Mouse (Mus musculus) liver, adult 2 months (tissue): ENCODE data around the gene Tssk1. TPM values are rescaled to one million over a fixed set of nuclear protein-coding genes. Genes with fewer than 3 reads are reported as not detected.

Source experiments
- DNase-seq: peaks from one replicate; pipeline ENCODE4 v3.0.0-alpha.2; 2011; ENCODE audit warnings: low read depth, low spot score; ENCODE audit errors: extremely low read depth
- H3K27ac ChIP-seq: fragments of 200-500 bp; replicated peaks from 2 replicates; pipeline ENCODE4 v1.5.1; 2012; ENCODE audit warnings: low read depth, mild to moderate bottlenecking, control low read depth, inconsistent platforms, low read length; ENCODE audit not compliant: insufficient read depth
- H3K27me3 ChIP-seq: fragments of 200-500 bp; 2 replicates; pipeline ENCODE4 v1.6.1; 2012; ENCODE audit warnings: mild to moderate bottlenecking, moderate library complexity, low read length, inconsistent platforms; ENCODE audit not compliant: control insufficient read depth, insufficient read depth
- H3K36me3 ChIP-seq: fragments of 200-500 bp; 2 replicates; pipeline ENCODE4 v1.6.1; 2012; ENCODE audit warnings: low read length, inconsistent platforms; ENCODE audit not compliant: control insufficient read depth, insufficient read depth
- H3K4me1 ChIP-seq: fragments of 200-500 bp; 2 replicates; pipeline ENCODE4 v1.6.1; 2011; ENCODE audit warnings: low read length; ENCODE audit not compliant: control insufficient read depth, insufficient read depth
- H3K4me3 ChIP-seq: fragments of 200-500 bp; 2 replicates; pipeline ENCODE4 v1.5.1; 2011; ENCODE audit warnings: low read depth, mild to moderate bottlenecking, control low read depth, low read length, moderate library complexity; ENCODE audit not compliant: insufficient read depth
- H3K79me2 ChIP-seq: fragments of 200-500 bp; 2 replicates; pipeline ENCODE4 v1.6.1; 2012; ENCODE audit warnings: inconsistent platforms, mild to moderate bottlenecking, low read length, moderate library complexity; ENCODE audit not compliant: control insufficient read depth, insufficient read depth
- H3K9ac ChIP-seq: fragments of 200-500 bp; 2 replicates; pipeline ENCODE4 v1.6.1; 2012; ENCODE audit warnings: low read depth, mild to moderate bottlenecking, control low read depth, inconsistent platforms, low read length
- CTCF ChIP-seq: fragments of 200-500 bp; IDR thresholded peaks from 2 replicates; pipeline ENCODE4 v1.5.1; 2011; ENCODE audit warnings: low read depth, low read length, control low read depth
- POLR2A ChIP-seq: fragments of 200-500 bp; IDR thresholded peaks from 2 replicates; pipeline ENCODE4 v1.6.1; 2011; ENCODE audit warnings: low read length, control low read depth; ENCODE audit not compliant: insufficient read depth; ENCODE audit errors: extremely low read depth
- WGBS: fragments of 180-500 bp; shearing (Covaris S2); methylation state at CpG from one replicate; pipeline ENCODE4 v1.1.7; 2018; 5-methylcytosine and 5-hydroxymethylcytosine counted together
- polyA plus RNA-seq: library from polyadenylated mRNA; depleted of rRNA; stranded (reverse); fragments of >200 nt; gene quantifications from 2 replicates; pipeline ENCODE4 v1.2.3, GENCODE M21; 2012
- total RNA-seq: library from RNA; depleted of rRNA; stranded (reverse); fragments of >200 nt; gene quantifications from 2 replicates; pipeline ENCODE4 v1.2.3, GENCODE M21; 2014

The Tssk1 gene
- total and polyA plus RNA-seq, 2 experiments, result 0.06 to 0.09 TPM

- Histone ChIP-seq H3K36me3 (peaks cover 11% of the 10 kb centered on the region), H3K27ac (no peak within 1 kb of the TSS), H3K4me1 (no peaks in the 10 kb centered on the region), H3K9ac (no peak within 1 kb of the TSS), H3K79me2 (no peaks in the 10 kb centered on the region), H3K4me3 (no peak within 1 kb of the TSS), H3K27me3 (no peaks in the 10 kb centered on the region)
- no peak for TF ChIP-seq CTCF
- no peak for TF ChIP-seq POLR2A
- 94% methylated on average over 14 of the region's 14 CpGs for WGBS
- no peak for DNase-seq
Measured at GRCm38 (mm10) chr16:17898462-17898861, 4.4 kb downstream of the Tssk1 start, which contains the start of the genes Dgcr2 and Tssk2. Gene Dgcr2 (minus strand): TSS chr16:17898562. Gene Tssk2 (plus strand): TSS chr16:17898637.

GRCm38 (mm10) chr16:17911052-17911595 is 17.1 kb downstream of the Tssk1 start, which contains the start of gene Ess2:
Gene Ess2 (minus strand): TSS chr16:17911348.
- H3K27ac ChIP-seq, result peak within 1 kb of the TSS; percentile 76
- H3K27me3 ChIP-seq, result peaks cover 11% of the 10 kb centered on the region
- peaks cover 4% of the 10 kb centered on the region; the same call in 1 of the 2 replicates for H3K4me1 ChIP-seq
- DNase-seq, result peak; percentile 85
- 0 out of 2 replicates have a peak, but pooled peaks have one; percentile 38 for TF ChIP-seq POLR2A
- peak; percentile 64; the same call in 1 of the 2 replicates for TF ChIP-seq CTCF
- H3K9ac ChIP-seq, result peak within 1 kb of the TSS; percentile 85
- peak within 1 kb of the TSS; percentile 97 for H3K4me3 ChIP-seq
- H3K36me3 ChIP-seq, result peaks cover 17% of the 10 kb centered on the region
- under 1% methylated on average over 35 of the region's 35 CpGs for WGBS
- peaks cover 4% of the 10 kb centered on the region; the same call in 1 of the 2 replicates for H3K79me2 ChIP-seq

- TF ChIP-seq CTCF (no peak), POLR2A (no peak)
Measured at GRCm38 (mm10) chr16:17914307-17915249, 20.6 kb downstream of the Tssk1 start, which contains the start of gene Gsc2. Gene Gsc2 (minus strand): TSS chr16:17915059.

GRCm38 (mm10) chr16:17920586-17920985 is 26.6 kb downstream of the Tssk1 start:
- H3K27ac ChIP-seq, result no peak overlapping the region
- H3K4me1 ChIP-seq, result peaks cover 12% of the 10 kb centered on the region
- TF ChIP-seq CTCF, result no peak
- no peak for TF ChIP-seq POLR2A
- no peak overlapping the region for H3K9ac ChIP-seq
- no peak for DNase-seq
- 41% methylated on average over 20 of the region's 20 CpGs for WGBS
- peaks cover 2% of the 10 kb centered on the region; the same call in 1 of the 2 replicates for H3K36me3 ChIP-seq
- H3K79me2 ChIP-seq, result no peaks in the 10 kb centered on the region
- no peaks in the 10 kb centered on the region for H3K27me3 ChIP-seq
- no peak overlapping the region for H3K4me3 ChIP-seq

More at GRCm38 (mm10) chr16:17914307-17915249, 20.6 kb downstream of the Tssk1 start, which contains the start of gene Gsc2:
- Histone ChIP-seq H3K27ac (no peak within 1 kb of the TSS), H3K4me1 (peaks cover 4% of the 10 kb centered on the region; the same call in 1 of the 2 replicates), H3K79me2 (peaks cover 4% of the 10 kb centered on the region; the same call in 1 of the 2 replicates), H3K36me3 (no peaks in the 10 kb centered on the region), H3K9ac (no peak within 1 kb of the TSS), H3K4me3 (peak within 1 kb of the TSS; percentile 16; the same call in 1 of the 2 replicates), H3K27me3 (peaks cover 11% of the 10 kb centered on the region)
- 3% methylated on average over 106 of the region's 106 CpGs for WGBS
- no peak for DNase-seq

GRCm38 (mm10) chr16:17921325-17922162 is 27.5 kb downstream of the Tssk1 start:
- DNase-seq, result peak; percentile 87
- under 1% methylated on average over 47 of the region's 47 CpGs for WGBS
- peak; percentile 63 for TF ChIP-seq CTCF
- TF ChIP-seq POLR2A, result peak; percentile 66

More at GRCm38 (mm10) chr16:17921325-17922162, 27.5 kb downstream of the Tssk1 start:
- Histone ChIP-seq H3K27ac (peak overlapping the region; percentile 74), H3K27me3 (no peaks in the 10 kb centered on the region), H3K4me1 (peaks cover 16% of the 10 kb centered on the region), H3K36me3 (peaks cover 2% of the 10 kb centered on the region; the same call in 1 of the 2 replicates), H3K9ac (peak overlapping the region; percentile 84), H3K4me3 (peak overlapping the region; percentile 63), H3K79me2 (no peaks in the 10 kb centered on the region)
